Mouse (Mus musculus) erythroblast, embryonic 14.5 days (primary cell): ENCODE data around the gene Gid8.

Experiments
- GATA1 ChIP-seq: IDR thresholded peaks from 2 replicates; pipeline ENCODE4 v1.6.1; 2012; ENCODE audit warnings: low read length, inconsistent platforms, mixed read lengths
- TAL1 ChIP-seq: IDR thresholded peaks from 3 replicates; pipeline ENCODE4 v1.6.1; 2012; ENCODE audit warnings: low read length, inconsistent platforms, mixed read lengths

- TF ChIP-seq GATA1 (no peak), TAL1 (no peak)
These were observed 31.2 kb upstream of the Gid8 start for GRCm38 (mm10) chr2:180678609-180679140.
